Mouse (Mus musculus) forebrain, embryonic 14.5 days (tissue): ENCODE measurements at regions not wholly inside any gene's neighbourhood (a gene's known extent, or its start where the extent isn't known, plus 50 kb on each side); places are given as distances from the start of the nearest gene placed in this dataset.
A peak's percentile ranks its signal among the peaks of the same experiment; 100 is the strongest.
"Not testable (repeated sequence)": the region's sequence is repeated elsewhere in the genome, so short reads cannot be mapped to it uniquely, and the experiment has no call there.

Experiments used
- ATAC-seq: fragments of 200-750 bp; cut with Nextera tagmentation; 2 replicates; pipeline ENCODE4 v1.8.0; 2017; ENCODE audit warnings: mild to moderate bottlenecking, moderate library complexity
- DNase-seq: peaks from one replicate; pipeline ENCODE4 v3.0.0-alpha.2; 2015; ENCODE audit warnings: low spot score
- H3K27ac ChIP-seq: fragments of 300-500 bp; sonication (generic); 2 replicates; pipeline ENCODE4 v1.5.1; 2014; ENCODE audit warnings: low read depth, mild to moderate bottlenecking, control low read depth, low read length, moderate library complexity
- H3K27me3 ChIP-seq: fragments of 300-500 bp; sonication (generic); replicated peaks from 2 replicates; pipeline ENCODE4 v1.6.1; 2014; ENCODE audit warnings: low read length, control low read depth, mixed read lengths; ENCODE audit not compliant: control insufficient read depth, insufficient read depth
- H3K36me3 ChIP-seq: fragments of 300-500 bp; sonication (generic); 2 replicates; pipeline ENCODE4 v1.6.1; 2014; ENCODE audit warnings: low read length, control low read depth; ENCODE audit not compliant: control insufficient read depth, insufficient read depth
- H3K4me1 ChIP-seq: fragments of 300-500 bp; sonication (generic); 2 replicates; pipeline ENCODE4 v1.6.1; 2014; ENCODE audit warnings: antibody characterized with exemption, low read length, control low read depth; ENCODE audit not compliant: control insufficient read depth, insufficient read depth
- H3K4me2 ChIP-seq: fragments of 300-500 bp; sonication (generic); 2 replicates; pipeline ENCODE4 v1.6.1; 2014; ENCODE audit warnings: mild to moderate bottlenecking, control low read depth, low read length
- H3K4me3 ChIP-seq: fragments of 300-500 bp; sonication (generic); 2 replicates; pipeline ENCODE4 v1.5.1; 2014; ENCODE audit warnings: low read depth, low read length, control low read depth
- H3K9ac ChIP-seq: fragments of 300-500 bp; sonication (generic); 2 replicates; pipeline ENCODE4 v1.6.1; 2014; ENCODE audit warnings: mild to moderate bottlenecking, low read length, control low read depth, moderate library complexity
- H3K9me3 ChIP-seq: fragments of 300-500 bp; sonication (generic); replicated peaks from 2 replicates; pipeline ENCODE4 v1.6.1; 2016; ENCODE audit warnings: low read length, control low read depth, mixed read lengths; ENCODE audit not compliant: control insufficient read depth
- whole genome bisulfite sequencing: fragments of 180-500 bp; shearing (Covaris S2); extraction: QIAGEN DNeasy Blood & Tissue Kit; methylation state at CpG from one replicate; pipeline ENCODE4 v1.1.7; 2014; 5-methylcytosine and 5-hydroxymethylcytosine counted together

DNA sequence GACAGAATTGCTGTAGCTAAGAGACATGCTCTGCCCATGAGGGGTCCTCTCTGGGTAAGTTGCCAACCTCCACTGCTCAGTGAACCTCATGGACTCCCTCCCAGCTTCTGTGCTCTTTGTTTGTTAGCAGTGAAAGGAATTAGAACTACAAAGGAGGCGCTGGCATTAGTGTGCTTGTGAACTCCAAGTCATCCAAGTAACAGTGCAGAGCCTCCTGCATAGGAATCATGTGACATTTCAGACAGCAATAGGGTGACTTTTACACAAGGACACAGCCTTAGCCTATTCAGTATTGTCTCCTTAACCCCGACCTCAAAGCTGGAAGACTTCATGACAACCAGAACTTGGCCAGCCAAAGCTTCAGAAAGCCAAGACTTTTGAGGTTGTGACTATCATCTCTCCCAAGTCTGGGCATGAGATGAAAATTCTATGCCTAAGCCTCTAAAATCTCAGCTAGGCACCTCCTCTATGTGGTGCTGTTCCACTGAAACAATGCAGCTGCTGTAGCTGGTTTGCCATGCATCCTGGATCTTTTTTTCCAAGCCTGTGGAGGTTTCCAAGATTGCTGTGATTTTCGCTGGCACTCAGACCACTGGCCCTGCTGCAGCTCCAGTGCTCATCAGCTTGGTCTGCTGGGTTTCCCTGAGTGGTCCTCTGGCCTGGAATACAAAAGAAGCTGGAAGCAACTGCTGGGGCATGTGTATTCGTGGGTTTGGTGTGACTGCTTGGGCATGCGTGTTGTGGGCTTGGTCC lies 52.8 kb upstream of the Tmem17 start:
- Histone ChIP-seq H3K4me1 (no peaks in the 10 kb centered on the region), H3K9ac (no peak overlapping the region), H3K4me2 (no peak overlapping the region), H3K36me3 (no peaks in the 10 kb centered on the region), H3K27ac (peak overlapping the region; percentile 27; the same call in 1 of the 2 replicates), H3K9me3 (no peaks in the 10 kb centered on the region), H3K27me3 (no peaks in the 10 kb centered on the region), H3K4me3 (no peak overlapping the region)
- ATAC-seq, result peak; percentile 67; the same call in 1 of the 2 replicates
- peak; percentile 72 for DNase-seq
- WGBS, result 57% methylated on average over 5 of the region's 5 CpGs

DNA sequence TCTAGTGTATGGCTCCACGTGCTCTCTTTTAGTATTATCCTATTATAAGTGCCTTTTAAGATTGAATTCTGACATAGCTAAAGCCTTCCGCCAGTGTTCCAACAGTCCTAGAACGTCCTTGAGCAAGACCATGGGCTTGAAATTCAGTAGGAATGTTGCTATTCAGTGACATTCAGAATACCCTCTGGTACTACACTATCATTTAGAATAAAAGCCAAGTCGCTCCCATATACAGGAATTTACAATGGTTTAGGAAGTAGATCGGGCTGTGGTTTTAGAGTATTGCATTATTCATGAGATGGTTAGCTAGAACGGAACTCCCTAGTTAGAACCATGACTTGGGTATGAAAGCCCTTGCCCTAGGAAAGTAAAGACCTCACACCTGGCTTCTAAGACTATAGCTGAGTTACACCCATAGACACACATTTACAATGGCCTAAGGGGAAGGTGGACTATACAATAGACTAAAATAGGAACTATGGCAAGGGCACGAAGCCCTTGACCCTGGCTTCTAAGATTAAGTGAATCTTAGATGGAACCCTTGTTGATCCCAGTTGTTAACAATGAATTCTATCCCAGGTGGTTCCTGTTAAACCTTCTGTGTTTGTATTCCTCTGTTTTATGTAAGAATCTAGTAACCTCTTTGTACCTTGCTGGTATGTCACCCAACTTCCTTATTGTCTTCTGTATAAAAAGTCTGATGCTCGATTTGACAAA lies 50.7 kb upstream of the Tmem17 start:
- DNase-seq, H3K4me3 ChIP-seq, H3K9me3 ChIP-seq, H3K36me3 ChIP-seq, ATAC-seq, H3K27ac ChIP-seq, H3K4me1 ChIP-seq, H3K27me3 ChIP-seq, H3K4me2 ChIP-seq, H3K9ac ChIP-seq: not testable (repeated sequence)
- 91% methylated on average over 8 of the region's 8 CpGs for WGBS
